Mouse (Mus musculus) hindbrain, embryonic 16.5 days (tissue): ENCODE measurements around the gene Gm595. TPM values are rescaled to one million over a fixed set of nuclear protein-coding genes. Genes with fewer than 3 reads are reported as not detected.

Experiments
- polyA plus RNA-seq: library from polyadenylated mRNA; unstranded; fragments of >200 nt; fragmentation: Nextera tagmentation; extraction: Ambion mirVana; gene quantifications from 2 replicates; pipeline ENCODE4 v1.2.1, GENCODE M21; 2015

Gene Gm595
- polyA plus RNA-seq, 1 experiment from 2014 or later = not detected

Other genes with a start within 250 kb of the Gm595 start
- not detected in 2 replicates for gene Gpr119, start 203.2 kb downstream of the Gm595 start, polyA plus RNA-seq
- 16.9 and 17.2 TPM in 2 replicates for gene Rbmx2, start 182.7 kb downstream of the Gm595 start, polyA plus RNA-seq